Mouse (Mus musculus): Measurements from ENCODE around the gene Card14. TPM values are rescaled to one million over a fixed set of nuclear protein-coding genes. Genes with fewer than 3 reads are reported as not detected.

The Card14 gene
- total RNA-seq, 2 experiments from 2014 or later, result 0.52 to 1.2 TPM

Small RNAs within 50 kb of the gene (microRNA-seq; reads per million reads assigned to microRNA genes)
- 0 to 0.21 reads per million in 2 experiments for gene Mir1932

Other genes with a start within 250 kb of the Card14 start
- gene Cbx4, start 221.5 kb upstream of the Card14 start, total RNA-seq (2021), result 10 to 100 TPM; 57.3 to 59.4 TPM
- gene Tbc1d16, start 79.3 kb upstream of the Card14 start, total RNA-seq (2021), result 10 to 100 TPM; 47.9 to 50.9 TPM
- gene Ccdc40, start 79.2 kb upstream of the Card14 start, total RNA-seq (2021), result 1 to 10 TPM; 1.6 to 2.3 TPM
- 100 to 1,000 TPM; 294 to 299 TPM for gene Gaa, start 39.9 kb upstream of the Card14 start, total RNA-seq (2021)
- 10 to 100 TPM; 89.2 to 91.8 TPM for gene Eif4a3, start 7.7 kb upstream of the Card14 start, total RNA-seq (2021)
- gene Sgsh, start 47.8 kb downstream of the Card14 start, total RNA-seq (2021), result 1 to 10 TPM; 4.7 to 5.8 TPM
- 1 to 10 TPM; 5.4 to 5.5 TPM for gene Slc26a11, start 47.8 kb downstream of the Card14 start, total RNA-seq (2021)
- gene Rnf213, start 85.3 kb downstream of the Card14 start, total RNA-seq (2021), result 1 to 10 TPM; 3.4 to 4.0 TPM
- 10 to 100 TPM; 29.7 to 32.4 TPM for gene Endov, start 183.6 kb downstream of the Card14 start, total RNA-seq (2021)
- gene Nptx1, start 240.0 kb downstream of the Card14 start, total RNA-seq (2021), result 100 to 1,000 TPM; 452 to 470 TPM